Mouse (Mus musculus) ES-E14 (cell line): ENCODE data around the gene Cacna2d1. TPM values are rescaled to one million over a fixed set of nuclear protein-coding genes. Genes with fewer than 3 reads are reported as not detected.

Source experiments
- DNase-seq: peaks from one replicate; pipeline ENCODE4 v3.0.0-alpha.2; 2013; ENCODE audit warnings: low read depth, low spot score
- H3K27ac ChIP-seq: 2 replicates; pipeline ENCODE4 v1.5.1; 2012; ENCODE audit warnings: low read depth, mild to moderate bottlenecking, low read length, moderate library complexity, mixed read lengths; ENCODE audit not compliant: poor library complexity, insufficient read depth, severe bottlenecking
- H3K36me3 ChIP-seq: 2 replicates; pipeline ENCODE4 v1.6.1; 2012; ENCODE audit warnings: mild to moderate bottlenecking, low read length, moderate library complexity, mixed read lengths; ENCODE audit not compliant: control insufficient read depth, poor library complexity, insufficient read depth, severe bottlenecking
- H3K4me1 ChIP-seq, 2 experiments: fragments of 150-350 bp in 1 of 2; sonication (generic) in 1 of 2; 2 replicates each; pipeline ENCODE4 v1.6.1; 2012; ENCODE audit warnings: low read length in 2 of 2, mild to moderate bottlenecking in 1 of 2, mixed read lengths in 1 of 2; ENCODE audit not compliant: control insufficient read depth in 2 of 2, insufficient read depth in 2 of 2, poor library complexity in 1 of 2
- H3K4me3 ChIP-seq, 2 experiments: fragments of 150-350 bp in 1 of 2; sonication (generic) in 1 of 2; 2 replicates each; pipeline ENCODE4 v1.5.1; 2012; ENCODE audit warnings: low read length in 2 of 2, low read depth in 1 of 2, mild to moderate bottlenecking in 1 of 2, mixed read lengths in 1 of 2; ENCODE audit not compliant: insufficient read depth in 1 of 2, poor library complexity in 1 of 2, severe bottlenecking in 1 of 2
- H3K9ac ChIP-seq: 2 replicates; pipeline ENCODE4 v1.6.1; 2012; ENCODE audit warnings: low read depth, mild to moderate bottlenecking, low read length, mixed read lengths; ENCODE audit not compliant: poor library complexity, insufficient read depth, severe bottlenecking
- H3K9me3 ChIP-seq: fragments of 150-350 bp; sonication (generic); 2 replicates; pipeline ENCODE4 v1.6.1; 2012; ENCODE audit warnings: low read depth, mild to moderate bottlenecking, low read length; ENCODE audit not compliant: control insufficient read depth, insufficient read depth
- CHD2 ChIP-seq: IDR thresholded peaks from 2 replicates; pipeline ENCODE4 v1.6.1; 2014; ENCODE audit warnings: mild to moderate bottlenecking, low read depth, low read length, inconsistent platforms
- HCFC1 ChIP-seq: IDR thresholded peaks from 2 replicates; pipeline ENCODE4 v1.6.1; 2012; ENCODE audit warnings: low read length, inconsistent platforms, borderline replicate concordance; ENCODE audit not compliant: insufficient read depth
- MAFK ChIP-seq: IDR thresholded peaks from 2 replicates; pipeline ENCODE4 v1.6.1; 2014; ENCODE audit warnings: mild to moderate bottlenecking, low read depth, low read length, inconsistent platforms; ENCODE audit not compliant: insufficient read depth
- ZC3H11A ChIP-seq: IDR thresholded peaks from 2 replicates; pipeline ENCODE4 v1.6.1; 2012; ENCODE audit warnings: low read depth, mild to moderate bottlenecking, inconsistent platforms, low read length, borderline replicate concordance
- ZNF384 ChIP-seq: IDR thresholded peaks from 2 replicates; pipeline ENCODE4 v1.6.1; 2012; ENCODE audit warnings: low read depth, low read length, inconsistent platforms
- in situ Hi-C, 2 experiments: fragments of 600-800 bp; cut with MboI; formaldehyde crosslinking; loops; one replicate each; pipeline ENCODE4 v1.15.1; 2025; ENCODE audit warnings: low sequenced_read_pairs in 2 of 2, inconsistent platforms in 1 of 2; ENCODE audit not compliant: unreplicated experiment in 2 of 2
- total RNA-seq: library from RNA; depleted of rRNA; stranded (reverse); fragments of 300-350 nt; gene quantifications from 2 replicates; pipeline ENCODE4 v1.2.3, GENCODE M21; 2012

Gene Cacna2d1
- total RNA-seq, 1 experiment = 6.1 TPM

GRCm38 (mm10) chr5:16135986-16136385 lies 201.5 kb downstream of the Cacna2d1 start:
- Histone ChIP-seq H3K4me1 (no peaks in the 10 kb centered on the region), H3K4me3 (no peak overlapping the region), H3K27ac (no peak overlapping the region), H3K9ac (no peak overlapping the region), H3K9me3 (no peaks in the 10 kb centered on the region), H3K36me3 (no peaks in the 10 kb centered on the region)
- no peak for DNase-seq
- in situ Hi-C loops = no loop called here
- TF ChIP-seq MAFK (no peak), ZC3H11A (no peak), HCFC1 (no peak), ZNF384 (no peak), CHD2 (no peak)

DNA sequence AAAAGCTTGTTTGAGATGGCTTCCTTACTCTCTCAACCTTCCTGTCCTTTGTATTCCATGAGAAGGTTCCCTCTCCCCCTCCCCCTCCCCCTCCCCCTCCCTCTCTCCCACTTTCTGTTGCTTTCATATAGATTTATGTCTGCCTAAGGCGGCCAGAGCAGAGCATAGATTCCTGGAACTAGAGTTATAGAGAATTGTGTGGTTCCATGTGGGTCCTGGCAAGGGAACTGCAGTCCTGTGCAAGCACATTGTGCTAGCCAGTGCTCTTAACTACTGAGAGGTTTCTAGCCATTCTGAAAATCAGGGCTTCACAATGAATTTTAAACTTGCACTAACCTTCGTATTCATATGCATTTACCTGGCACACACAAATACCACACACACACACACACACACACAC lies 202.3 kb downstream of the Cacna2d1 start:
- Histone ChIP-seq H3K27ac (no peak overlapping the region), H3K9me3 (no peaks in the 10 kb centered on the region), H3K36me3 (no peaks in the 10 kb centered on the region), H3K9ac (no peak overlapping the region), H3K4me1 (no peaks in the 10 kb centered on the region), H3K4me3 (no peak overlapping the region)
- TF ChIP-seq ZC3H11A (no peak), CHD2 (no peak), ZNF384 (no peak), HCFC1 (no peak), MAFK (no peak)
- DNase-seq = no peak
- in situ Hi-C loops = no loop called here

DNA sequence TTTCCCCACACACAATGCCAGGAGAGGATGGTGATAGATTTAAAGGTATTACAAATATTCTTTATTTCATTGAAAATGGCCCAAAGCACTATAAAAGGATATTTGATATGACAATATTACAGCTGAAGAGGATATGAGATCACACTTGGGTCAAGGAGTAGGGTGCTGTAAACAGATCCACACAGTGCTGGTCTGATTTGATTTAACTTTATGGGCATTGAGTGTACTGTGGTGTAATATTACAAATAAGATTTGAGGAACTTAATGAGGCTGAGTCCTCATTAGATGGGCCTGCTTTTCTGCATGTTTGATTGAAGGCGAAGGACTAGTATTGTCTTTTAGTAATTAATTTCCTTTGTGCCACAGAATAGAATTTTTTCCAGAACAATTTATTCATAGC lies 212.1 kb downstream of the Cacna2d1 start:
- in situ Hi-C loops = no loop called here
- no peaks in the 10 kb centered on the region for H3K4me1 ChIP-seq

GRCm38 (mm10) chr5:16155375-16156284 lies 221.1 kb downstream of the Cacna2d1 start:
- no peak for DNase-seq
- in situ Hi-C loops = no loop called here

More for the DNA sequence above, 212.1 kb downstream of the Cacna2d1 start:
- no peak overlapping the region for H3K9ac ChIP-seq
- H3K36me3 ChIP-seq = no peaks in the 10 kb centered on the region
- no peak overlapping the region for H3K27ac ChIP-seq
- no peak for DNase-seq
- no peak overlapping the region for H3K4me3 ChIP-seq
- TF ChIP-seq ZC3H11A (no peak), ZNF384 (no peak), MAFK (no peak), HCFC1 (no peak), CHD2 (no peak)
- no peaks in the 10 kb centered on the region for H3K9me3 ChIP-seq

More at GRCm38 (mm10) chr5:16155375-16156284, 221.1 kb downstream of the Cacna2d1 start:
- H3K27ac ChIP-seq = no peak overlapping the region
- no peak overlapping the region for H3K9ac ChIP-seq
- no peaks in the 10 kb centered on the region for H3K36me3 ChIP-seq
- no peaks in the 10 kb centered on the region for H3K9me3 ChIP-seq
- H3K4me3 ChIP-seq = no peak overlapping the region
- no peaks in the 10 kb centered on the region for H3K4me1 ChIP-seq
- TF ChIP-seq HCFC1 (no peak), ZNF384 (no peak), MAFK (no peak), ZC3H11A (no peak), CHD2 (no peak)
